Mouse (Mus musculus) layer of hippocampus, adult 9-11 months (tissue): ENCODE measurements around the gene Gm19426.
"Not testable (repeated sequence)": the region's sequence is repeated elsewhere in the genome, so short reads cannot be mapped to it uniquely, and the experiment has no call there.

Experiments
- DNase-seq: peaks from one replicate; pipeline ENCODE4 v3.0.0; 2022

The Gm19426 gene

GRCm38 (mm10) chr2:84744126-84744525 is 671 bp upstream of the Gm19426 start:
- no peak for DNase-seq

- no peak for DNase-seq
Measured at GRCm38 (mm10) chr2:84742451-84743283, 788 bp downstream of the Gm19426 start.

DNA sequence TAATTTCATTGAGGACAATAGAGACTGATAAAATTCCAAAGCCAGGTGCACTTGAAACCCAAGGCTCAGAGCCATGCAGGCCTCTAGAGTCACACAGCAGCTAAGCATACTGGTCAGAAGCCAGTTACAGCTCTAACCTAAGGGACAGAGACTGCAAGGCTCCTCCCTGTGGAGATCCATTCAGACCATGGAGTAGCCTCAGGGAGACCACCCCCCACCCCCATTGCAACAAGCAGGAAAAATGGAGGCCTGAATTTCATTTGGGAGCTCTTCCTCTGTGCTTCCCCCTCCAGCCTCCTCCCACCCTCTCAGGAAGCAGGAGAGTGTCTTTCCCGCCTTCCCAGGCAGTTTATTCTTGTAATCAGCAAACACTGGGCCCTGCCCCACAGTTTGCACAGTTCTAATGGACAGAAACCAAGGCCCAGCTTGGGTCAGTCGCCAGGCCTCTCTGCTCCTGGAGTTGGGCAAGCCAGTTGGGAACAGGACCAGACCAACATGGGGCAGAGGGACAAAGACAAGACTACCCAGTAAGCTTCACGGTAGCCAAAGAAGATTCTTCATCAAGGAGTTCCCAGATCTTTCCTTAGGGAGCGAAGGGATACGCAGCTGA is 1.5 kb downstream of the Gm19426 start:
- DNase-seq = no peak

- DNase-seq = no peak
Measured at GRCm38 (mm10) chr2:84740608-84741333, 2.7 kb downstream of the Gm19426 start.

- no peak for DNase-seq
Measured at GRCm38 (mm10) chr2:84738271-84738911, 5.1 kb downstream of the Gm19426 start.

DNA sequence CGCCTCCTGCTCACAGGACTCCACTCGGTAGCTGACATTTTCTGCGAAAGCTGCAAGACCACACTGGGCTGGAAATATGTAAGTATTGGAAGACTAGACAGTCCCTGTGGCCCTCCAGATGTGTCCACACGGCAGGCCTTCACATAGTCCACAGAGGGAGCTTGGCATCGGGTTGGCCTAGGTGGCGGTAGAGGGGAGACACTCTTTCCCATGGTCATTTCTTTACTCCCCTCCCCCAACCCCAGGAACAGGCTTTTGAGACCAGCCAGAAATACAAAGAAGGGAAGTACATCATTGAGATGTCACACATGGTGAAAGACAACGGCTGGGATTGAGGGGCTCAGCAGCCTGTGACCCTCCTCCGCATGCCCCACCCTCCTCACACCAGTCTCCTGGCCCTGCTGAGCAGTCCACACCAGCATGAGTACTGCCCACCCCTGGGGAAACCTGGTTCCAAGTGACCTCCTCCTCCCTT is 6.0 kb downstream of the Gm19426 start:
- DNase-seq = no peak

- no peak for DNase-seq
Measured at GRCm38 (mm10) chr2:84736312-84737161, 6.9 kb downstream of the Gm19426 start.

- no peak for DNase-seq
Measured at GRCm38 (mm10) chr2:84735346-84735920, 8.0 kb downstream of the Gm19426 start.

GRCm38 (mm10) chr2:84734919-84735318 is 8.5 kb downstream of the Gm19426 start:
- DNase-seq = no peak

- DNase-seq = no peak
Measured at GRCm38 (mm10) chr2:84734351-84734864, 9.0 kb downstream of the Gm19426 start.

- peak; percentile 83 for DNase-seq
Measured at GRCm38 (mm10) chr2:84733579-84734300, 9.7 kb downstream of the Gm19426 start, which contains the start of gene Ypel4. TSS of gene Ypel4 (plus strand) at chr2:84734058.

GRCm38 (mm10) chr2:84732394-84732793 is 11.1 kb downstream of the Gm19426 start:
- DNase-seq = no peak

DNA sequence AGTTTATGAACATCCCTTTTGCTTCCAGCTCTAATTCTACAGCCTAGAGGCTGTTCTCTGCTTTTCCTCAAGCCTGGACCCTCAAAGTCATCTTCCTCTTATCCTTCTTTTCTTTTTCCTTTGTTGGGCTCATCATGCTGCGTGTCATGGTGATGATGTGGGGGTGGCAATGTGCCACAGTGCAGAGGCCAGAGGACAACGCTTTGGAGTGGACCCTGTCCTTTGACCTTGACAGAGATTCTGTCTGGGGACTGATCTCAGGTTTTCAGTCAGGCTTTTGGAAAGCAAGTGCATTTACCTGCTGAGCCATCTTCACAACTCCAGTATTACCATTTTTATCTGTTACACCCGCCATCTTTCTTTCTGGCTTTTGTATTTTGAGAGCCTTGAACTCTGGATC is 12.2 kb downstream of the Gm19426 start:
- no peak for DNase-seq

DNA sequence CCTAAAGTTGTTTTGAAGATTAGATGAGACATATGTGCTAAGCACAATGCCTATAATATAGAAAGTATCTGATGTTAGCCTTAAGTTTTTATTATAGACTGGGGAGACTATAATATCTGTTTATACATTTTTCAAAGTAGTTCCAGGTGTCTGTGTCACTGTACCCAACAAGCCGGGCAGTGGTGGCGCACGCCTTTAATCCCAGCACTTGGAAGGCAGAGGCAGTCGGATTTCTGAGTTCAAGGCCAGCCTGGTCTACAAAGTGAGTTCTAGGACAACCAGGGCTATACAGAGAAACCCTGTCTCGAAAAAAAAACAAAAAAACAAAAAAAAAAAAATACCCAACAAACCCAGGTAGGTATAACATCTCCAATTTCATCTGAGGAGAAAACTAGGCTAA is 15.3 kb downstream of the Gm19426 start:
- DNase-seq = not testable (repeated sequence)

- peak; percentile 97 for DNase-seq
Measured at GRCm38 (mm10) chr2:84727172-84727858, 16.1 kb downstream of the Gm19426 start, which contains the start of gene Clp1. TSS of gene Clp1 (minus strand) at chr2:84727350.

GRCm38 (mm10) chr2:84726716-84727115 is 16.7 kb downstream of the Gm19426 start:
- DNase-seq = no peak

DNA sequence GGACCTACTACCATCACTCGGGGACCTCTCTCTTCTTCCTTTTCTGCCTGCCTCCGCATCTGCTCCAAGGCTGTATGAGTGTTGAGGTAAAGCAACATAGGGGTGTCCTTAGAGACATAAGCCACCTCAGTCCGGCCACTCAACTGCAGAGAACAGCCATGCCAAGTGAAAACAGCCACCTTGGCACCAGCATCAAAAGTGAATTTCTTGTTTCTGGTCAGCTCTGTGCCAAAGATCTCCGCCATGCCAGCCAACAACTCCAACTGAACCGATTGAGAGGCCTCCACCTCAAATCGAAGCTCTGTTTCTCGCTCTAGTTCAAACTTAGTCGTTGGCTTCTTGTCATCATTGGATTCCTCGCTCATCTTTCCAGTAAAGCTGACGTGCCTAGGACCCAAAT is 17.7 kb downstream of the Gm19426 start:
- no peak for DNase-seq

DNA sequence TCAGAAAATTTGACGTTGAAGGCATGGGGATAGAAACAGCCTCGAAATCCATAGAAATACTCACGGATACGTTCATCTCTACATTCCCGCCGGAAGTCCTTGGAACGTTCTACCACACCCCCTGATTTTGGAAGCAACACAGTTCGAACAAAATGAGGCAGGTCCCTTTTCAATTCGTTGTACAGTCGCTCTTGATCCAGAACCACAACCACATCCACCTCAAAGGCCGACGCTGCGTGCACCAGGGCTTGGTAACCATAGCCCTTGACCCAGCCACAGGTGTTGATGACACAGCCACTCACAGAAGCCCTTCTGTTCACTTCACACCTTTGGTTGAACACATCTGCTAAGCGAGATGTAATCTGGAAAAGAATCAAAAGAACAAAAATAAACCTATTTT is 19.6 kb downstream of the Gm19426 start:
- no peak for DNase-seq

DNA sequence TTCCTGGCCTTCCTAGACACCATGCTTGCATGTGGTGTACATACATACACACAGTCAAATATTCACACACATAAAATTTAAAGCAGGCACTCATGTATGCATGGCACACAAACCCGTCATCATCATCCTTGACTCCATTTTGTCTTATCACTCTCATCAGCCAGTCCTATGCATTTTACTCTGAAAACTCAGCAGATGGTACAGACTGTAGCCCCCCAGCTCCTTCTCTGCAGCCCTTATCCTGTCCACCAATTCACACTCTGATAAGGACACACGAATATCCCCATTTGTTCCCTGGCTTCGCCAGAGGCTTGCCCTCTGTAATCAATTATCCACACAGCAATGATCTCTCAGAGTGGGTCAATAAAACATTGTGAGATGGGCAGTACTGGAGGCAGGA is 22.3 kb downstream of the Gm19426 start:
- DNase-seq = no peak

- DNase-seq = no peak
Measured at GRCm38 (mm10) chr2:84720718-84721117, 22.7 kb downstream of the Gm19426 start.
